Mouse (Mus musculus): Measurements from ENCODE around the gene Gm26566. TPM values are rescaled to one million over a fixed set of nuclear protein-coding genes. Genes with fewer than 3 reads are reported as not detected.
"Not testable (repeated sequence)": the region's sequence is repeated elsewhere in the genome, so short reads cannot be mapped to it uniquely, and the experiment has no call there.

Gene Gm26566
- polyA plus RNA-seq, 1 experiment, result 1.1 TPM

DNA sequence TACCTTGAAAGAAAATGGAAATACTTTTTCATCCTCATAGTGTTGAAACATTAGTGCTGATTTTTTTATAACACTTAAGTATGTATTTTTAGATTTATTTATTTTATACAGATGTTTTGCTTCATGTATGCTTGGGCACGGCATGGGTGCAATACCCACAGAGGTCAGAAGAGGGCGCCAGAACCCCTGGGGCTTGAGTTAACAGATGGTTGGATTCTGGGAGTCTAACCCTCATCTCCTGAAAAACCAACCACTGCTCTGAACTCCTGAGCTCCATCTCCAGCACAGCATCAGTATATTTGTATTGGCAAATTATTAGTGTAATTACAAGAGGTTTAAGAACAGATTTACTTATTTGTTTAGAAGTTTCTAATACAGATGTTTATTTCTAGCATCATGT, 16.9 kb downstream of the Gm26566 start:
- Histone ChIP-seq H3K4me1 (ENCODE audit: control insufficient read depth, insufficient read depth, low read length) (no peaks in the 10 kb centered on the region), H3K36me3 (ENCODE audit: control insufficient read depth, insufficient read depth, low read length) (no peaks in the 10 kb centered on the region), H3K27me3 (ENCODE audit: control insufficient read depth, insufficient read depth, low read length) (no peaks in the 10 kb centered on the region), H3K27ac (ENCODE audit: control insufficient read depth, insufficient read depth, low read depth, low read length) (no peak overlapping the region), H3K4me3 (ENCODE audit: control insufficient read depth, low read depth, low read length) (no peak overlapping the region)
- TF ChIP-seq POLR2A (IDR thresholded peaks at IDR 0.05; ENCODE audit: control insufficient read depth, low read depth, low read length), result no peak
- peak; percentile 79; the same call in 1 of the 2 replicates for TF ChIP-seq CTCF (IDR thresholded peaks at IDR 0.05; ENCODE audit: control insufficient read depth, insufficient read depth, insufficient replicate concordance, low read depth, low read length)

DNA sequence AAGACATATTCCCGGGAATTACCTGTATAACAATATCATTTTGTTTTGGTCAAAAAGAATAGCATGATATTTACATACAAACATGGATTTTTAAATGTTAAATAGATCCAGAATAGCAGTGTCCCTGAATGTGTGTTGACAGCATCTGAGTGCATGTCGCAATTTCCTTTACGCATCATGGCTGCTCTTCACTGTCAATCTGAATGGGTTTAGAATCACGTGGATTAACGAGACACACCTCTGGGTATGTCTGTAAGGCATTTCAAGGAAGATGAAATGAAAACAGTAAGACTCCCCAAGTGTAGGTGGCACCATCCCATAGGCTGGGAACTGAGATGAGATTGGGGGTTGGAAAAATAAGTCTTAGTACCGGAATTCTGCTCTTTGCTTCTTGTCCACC, 17.4 kb downstream of the Gm26566 start:
- H3K4me3 ChIP-seq (ENCODE audit: control insufficient read depth, low read depth, low read length), result no peak overlapping the region

DNA sequence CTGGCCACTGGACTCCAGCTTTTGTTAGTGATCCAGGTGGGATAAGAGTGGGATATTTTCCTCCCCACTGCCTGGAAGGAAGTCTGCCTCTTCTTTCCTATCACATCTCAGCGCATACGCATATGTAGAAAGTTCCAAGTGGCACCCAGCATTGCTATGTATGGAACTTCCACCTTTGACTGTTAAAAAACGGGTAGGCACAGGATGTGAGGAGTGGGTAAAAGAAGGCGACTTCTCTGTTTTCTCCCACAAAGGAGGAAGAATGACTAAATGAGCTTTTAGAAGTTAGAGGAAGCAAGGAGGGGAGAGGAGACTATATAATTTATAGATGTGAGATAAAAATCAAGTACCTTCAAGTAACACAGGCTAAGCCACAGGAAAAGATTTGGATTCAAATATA, 19.8 kb downstream of the Gm26566 start:
- H3K27me3 ChIP-seq (ENCODE audit: control insufficient read depth, insufficient read depth, low read length), result no peaks in the 10 kb centered on the region
- H3K4me3 ChIP-seq (ENCODE audit: control insufficient read depth, low read depth, low read length), result no peak overlapping the region
- H3K4me1 ChIP-seq (ENCODE audit: control insufficient read depth, insufficient read depth, low read length), result no peaks in the 10 kb centered on the region
- no peak for TF ChIP-seq CTCF (IDR thresholded peaks at IDR 0.05; ENCODE audit: control insufficient read depth, insufficient read depth, insufficient replicate concordance, low read depth, low read length)
- no peak for TF ChIP-seq POLR2A (IDR thresholded peaks at IDR 0.05; ENCODE audit: control insufficient read depth, low read depth, low read length)
- H3K36me3 ChIP-seq (ENCODE audit: control insufficient read depth, insufficient read depth, low read length), result no peaks in the 10 kb centered on the region
- H3K27ac ChIP-seq (ENCODE audit: control insufficient read depth, insufficient read depth, low read depth, low read length), result no peak overlapping the region

More for the DNA sequence above, 17.4 kb downstream of the Gm26566 start:
- Histone ChIP-seq H3K27ac (ENCODE audit: control insufficient read depth, insufficient read depth, low read depth, low read length) (no peak overlapping the region), H3K4me1 (ENCODE audit: control insufficient read depth, insufficient read depth, low read length) (no peaks in the 10 kb centered on the region), H3K27me3 (ENCODE audit: control insufficient read depth, insufficient read depth, low read length) (no peaks in the 10 kb centered on the region), H3K36me3 (ENCODE audit: control insufficient read depth, insufficient read depth, low read length) (no peaks in the 10 kb centered on the region)
- TF ChIP-seq POLR2A (IDR thresholded peaks at IDR 0.05; ENCODE audit: control insufficient read depth, low read depth, low read length), result no peak
- no peak for TF ChIP-seq CTCF (IDR thresholded peaks at IDR 0.05; ENCODE audit: control insufficient read depth, insufficient read depth, insufficient replicate concordance, low read depth, low read length)

DNA sequence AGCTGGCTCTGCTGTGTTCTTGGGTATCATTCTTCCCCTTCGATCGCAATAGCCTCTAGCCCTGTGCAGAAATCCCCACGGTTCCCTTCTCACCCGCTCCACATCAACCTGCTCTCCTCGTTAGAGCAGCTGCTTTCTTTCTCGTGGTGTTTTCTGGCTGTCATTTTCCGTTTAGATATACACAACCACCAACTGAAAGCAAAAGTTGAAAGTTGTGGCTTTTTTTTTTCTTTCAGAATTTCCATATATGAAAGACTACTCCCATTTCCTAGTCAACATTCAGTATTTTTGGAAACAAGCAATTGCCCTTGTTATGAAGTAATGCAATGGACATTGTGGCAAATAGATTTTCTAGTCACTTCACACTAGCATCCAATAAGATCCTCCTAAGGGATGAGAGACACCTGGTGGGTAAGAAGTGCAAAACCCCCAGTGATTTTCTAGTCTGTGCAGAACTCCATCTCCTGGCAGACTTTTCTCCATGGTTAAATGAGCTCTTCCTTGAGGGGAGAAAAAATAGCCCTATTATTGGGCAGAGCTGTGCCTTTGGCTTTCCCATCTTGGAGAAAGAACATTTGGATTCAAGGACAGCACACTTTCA, 21.3 kb downstream of the Gm26566 start:
- Histone ChIP-seq H3K4me3 (ENCODE audit: control insufficient read depth, low read depth, low read length) (peak overlapping the region; percentile 72), H3K36me3 (ENCODE audit: control insufficient read depth, insufficient read depth, low read length) (no peaks in the 10 kb centered on the region), H3K4me1 (ENCODE audit: control insufficient read depth, insufficient read depth, low read length) (no peaks in the 10 kb centered on the region), H3K27me3 (ENCODE audit: control insufficient read depth, insufficient read depth, low read length) (no peaks in the 10 kb centered on the region), H3K27ac (ENCODE audit: control insufficient read depth, insufficient read depth, low read depth, low read length) (no peak overlapping the region)
- TF ChIP-seq CTCF (IDR thresholded peaks at IDR 0.05; ENCODE audit: control insufficient read depth, insufficient read depth, insufficient replicate concordance, low read depth, low read length), result no peak
- no peak for TF ChIP-seq POLR2A (IDR thresholded peaks at IDR 0.05; ENCODE audit: control insufficient read depth, low read depth, low read length)

- TF ChIP-seq POLR2A (IDR thresholded peaks at IDR 0.05; ENCODE audit: control insufficient read depth, low read depth, low read length) (no peak), CTCF (IDR thresholded peaks at IDR 0.05; ENCODE audit: control insufficient read depth, insufficient read depth, insufficient replicate concordance, low read depth, low read length) (no peak)
- H3K36me3 ChIP-seq (ENCODE audit: control insufficient read depth, insufficient read depth, low read length), result no peaks in the 10 kb centered on the region
- no peak overlapping the region for H3K27ac ChIP-seq (ENCODE audit: control insufficient read depth, insufficient read depth, low read depth, low read length)
- H3K27me3 ChIP-seq (ENCODE audit: control insufficient read depth, insufficient read depth, low read length), result no peaks in the 10 kb centered on the region
- no peaks in the 10 kb centered on the region for H3K4me1 ChIP-seq (ENCODE audit: control insufficient read depth, insufficient read depth, low read length)
- H3K4me3 ChIP-seq (ENCODE audit: control insufficient read depth, low read depth, low read length), result peak overlapping the region; percentile 68
Measured at GRCm38 (mm10) chr4:88744207-88744606, 22.6 kb downstream of the Gm26566 start.

- Histone ChIP-seq H3K4me3 (ENCODE audit: control insufficient read depth, low read depth, low read length) (no peak overlapping the region), H3K27ac (ENCODE audit: control insufficient read depth, insufficient read depth, low read depth, low read length) (no peak overlapping the region), H3K27me3 (ENCODE audit: control insufficient read depth, insufficient read depth, low read length) (no peaks in the 10 kb centered on the region), H3K4me1 (ENCODE audit: control insufficient read depth, insufficient read depth, low read length) (no peaks in the 10 kb centered on the region), H3K36me3 (ENCODE audit: control insufficient read depth, insufficient read depth, low read length) (no peaks in the 10 kb centered on the region)
- TF ChIP-seq POLR2A (IDR thresholded peaks at IDR 0.05; ENCODE audit: control insufficient read depth, low read depth, low read length) (no peak), CTCF (IDR thresholded peaks at IDR 0.05; ENCODE audit: control insufficient read depth, insufficient read depth, insufficient replicate concordance, low read depth, low read length) (no peak)
Measured at GRCm38 (mm10) chr4:88749926-88750325, 28.3 kb downstream of the Gm26566 start.

DNA sequence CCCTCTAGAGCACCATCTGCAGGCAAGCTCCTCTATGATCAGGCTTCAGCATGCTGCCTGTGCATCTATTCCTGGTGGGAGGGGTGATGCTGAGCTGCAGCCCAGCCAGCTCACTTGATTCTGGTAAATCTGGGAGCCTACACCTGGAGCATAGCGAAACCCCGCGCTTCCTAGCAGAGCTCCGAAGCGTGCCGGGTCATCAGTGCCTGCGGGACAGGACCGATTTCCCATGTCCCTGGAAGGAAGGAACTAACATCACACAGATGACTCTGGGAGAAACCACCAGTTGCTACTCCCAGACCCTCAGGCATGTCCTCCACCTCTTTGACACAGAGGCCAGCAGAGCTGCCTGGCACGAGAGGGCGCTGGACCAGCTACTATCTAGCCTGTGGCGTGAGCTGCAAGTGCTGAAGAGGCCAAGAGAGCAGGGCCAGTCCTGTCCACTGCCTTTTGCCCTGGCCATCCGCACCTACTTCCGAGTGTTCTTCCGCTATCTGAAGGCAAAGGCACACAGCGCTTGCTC, 33.3 kb downstream of the Gm26566 start, which contains the start of gene Gm13271:
TSS of gene Gm13271 (plus strand) at position 51 of the 523 bp plus-strand sequence.
- H3K36me3 ChIP-seq (ENCODE audit: control insufficient read depth, insufficient read depth, low read length); H3K4me1 ChIP-seq (ENCODE audit: control insufficient read depth, insufficient read depth, low read length); H3K4me3 ChIP-seq (ENCODE audit: control insufficient read depth, low read depth, low read length); H3K27me3 ChIP-seq (ENCODE audit: control insufficient read depth, insufficient read depth, low read length); H3K27ac ChIP-seq (ENCODE audit: control insufficient read depth, insufficient read depth, low read depth, low read length): not testable (repeated sequence)

- peak overlapping the region; percentile 52 for H3K4me3 ChIP-seq (ENCODE audit: control insufficient read depth, low read depth, low read length)
- not testable (repeated sequence) for H3K27me3 ChIP-seq (ENCODE audit: control insufficient read depth, insufficient read depth, low read length); H3K4me1 ChIP-seq (ENCODE audit: control insufficient read depth, insufficient read depth, low read length); H3K36me3 ChIP-seq (ENCODE audit: control insufficient read depth, insufficient read depth, low read length)
- H3K27ac ChIP-seq (ENCODE audit: control insufficient read depth, insufficient read depth, low read depth, low read length), result peak overlapping the region; percentile 2; the same call in 1 of the 2 replicates
Measured at GRCm38 (mm10) chr4:88756581-88757513, 35.2 kb downstream of the Gm26566 start.
